Mouse (Mus musculus) heart, embryonic 11.5 days (tissue): ENCODE measurements around the gene Fer. TPM values are rescaled to one million over a fixed set of nuclear protein-coding genes. Genes with fewer than 3 reads are reported as not detected.

ENCODE experiments used
- ATAC-seq: fragments of 200-750 bp; cut with Nextera tagmentation; replicated peaks from 2 replicates; pipeline ENCODE4 v1.8.0; 2017; ENCODE audit warnings: moderate library complexity; ENCODE audit not compliant: insufficient number of reproducible peaks, low FRiP score, low TSS enrichment
- H3K27ac ChIP-seq: fragments of 300-500 bp; sonication (generic); 2 replicates; pipeline ENCODE4 v1.5.1; 2014; ENCODE audit warnings: mild to moderate bottlenecking, low read depth, low read length
- H3K27me3 ChIP-seq: fragments of 300-500 bp; sonication (generic); 2 replicates; pipeline ENCODE4 v1.6.1; 2014; ENCODE audit warnings: mild to moderate bottlenecking, low read length, mixed read lengths; ENCODE audit not compliant: control insufficient read depth, insufficient read depth
- H3K36me3 ChIP-seq: fragments of 300-500 bp; sonication (generic); 2 replicates; pipeline ENCODE4 v1.6.1; 2014; ENCODE audit warnings: mild to moderate bottlenecking, low read length, moderate library complexity, mixed read lengths; ENCODE audit not compliant: control insufficient read depth, insufficient read depth
- H3K4me1 ChIP-seq: fragments of 300-500 bp; sonication (generic); 2 replicates; pipeline ENCODE4 v1.6.1; 2014; ENCODE audit warnings: low read length; ENCODE audit not compliant: control insufficient read depth, insufficient read depth
- H3K4me2 ChIP-seq: fragments of 300-500 bp; sonication (generic); 2 replicates; pipeline ENCODE4 v1.6.1; 2014; ENCODE audit warnings: mild to moderate bottlenecking, moderate library complexity
- H3K4me3 ChIP-seq: fragments of 300-500 bp; sonication (generic); 2 replicates; pipeline ENCODE4 v1.5.1; 2014; ENCODE audit warnings: low read depth, low read length
- H3K9ac ChIP-seq: fragments of 300-500 bp; sonication (generic); 2 replicates; pipeline ENCODE4 v1.6.1; 2014; ENCODE audit warnings: mild to moderate bottlenecking, low read depth, low read length, moderate library complexity
- H3K9me3 ChIP-seq: fragments of 300-500 bp; sonication (generic); replicated peaks from 2 replicates; pipeline ENCODE4 v1.6.1; 2016; ENCODE audit warnings: low read length; ENCODE audit not compliant: control insufficient read depth
- WGBS: fragments of 180-500 bp; shearing (Covaris S2); extraction: QIAGEN DNeasy Blood & Tissue Kit; methylation state at CpG from one replicate; pipeline ENCODE4 v1.1.7; 2014; ENCODE audit not compliant: insufficient replicate concordance; 5-methylcytosine and 5-hydroxymethylcytosine counted together
- polyA plus RNA-seq: library from polyadenylated mRNA; unstranded; fragments of >200 nt; fragmentation: Nextera tagmentation; extraction: Ambion mirVana; gene quantifications from 2 replicates; pipeline ENCODE4 v1.2.1, GENCODE M21; 2014

Gene Fer
- polyA plus RNA-seq, 1 experiment from 2014 or later: 26.6 TPM

DNA sequence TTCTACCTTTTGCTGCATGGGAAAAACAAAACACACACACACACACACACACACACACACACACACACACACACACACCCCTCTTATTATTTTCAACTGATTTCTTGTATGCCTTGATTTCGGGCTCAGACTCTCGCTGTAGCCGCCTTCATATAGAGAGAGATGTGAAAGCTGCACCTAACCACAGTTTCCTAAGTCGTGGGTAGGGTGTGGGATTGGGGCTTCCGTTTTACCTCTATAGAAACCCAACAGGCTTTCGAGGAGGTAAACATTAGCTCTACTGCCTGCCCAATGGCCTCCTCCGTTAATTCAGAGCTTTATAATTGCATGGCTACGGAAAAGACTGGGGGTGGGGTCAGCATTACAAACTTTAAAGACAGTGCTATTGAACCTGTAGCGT lies 12.8 kb upstream of the Fer start:
- Histone ChIP-seq H3K36me3 (no peaks in the 10 kb centered on the region), H3K27ac (no peak overlapping the region), H3K4me3 (no peak overlapping the region), H3K27me3 (no peaks in the 10 kb centered on the region), H3K4me1 (no peaks in the 10 kb centered on the region), H3K9ac (no peak overlapping the region), H3K9me3 (no peaks in the 10 kb centered on the region), H3K4me2 (peak overlapping the region; percentile 63)
- WGBS: 78% methylated on average over 9 of the region's 9 CpGs
- ATAC-seq: no peak

DNA sequence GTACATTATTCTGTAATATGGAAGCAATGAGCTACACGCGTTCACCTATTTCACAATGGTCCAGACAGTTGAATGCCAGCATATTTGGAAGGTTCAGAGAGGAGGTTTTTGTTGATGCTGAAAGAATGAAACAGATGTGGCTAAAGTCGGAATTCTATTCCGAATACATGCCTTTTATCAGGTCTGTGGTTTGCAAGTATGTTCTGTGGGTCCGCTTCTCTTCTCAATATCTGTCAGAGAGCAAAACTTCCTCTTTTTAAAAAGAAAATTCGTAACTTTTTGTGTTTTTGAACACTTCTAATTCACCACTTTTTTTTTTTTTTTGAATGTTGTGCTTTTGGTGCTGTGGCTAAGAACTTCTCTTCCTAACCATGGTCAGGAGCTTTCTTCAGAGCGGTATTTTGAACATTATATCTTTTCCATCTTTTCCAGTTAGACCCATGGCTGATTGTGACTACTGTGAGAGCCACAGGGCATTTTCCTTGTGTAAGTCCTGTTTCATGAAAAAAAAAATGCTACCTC lies 5.8 kb upstream of the Fer start:
- no peaks in the 10 kb centered on the region for H3K36me3 ChIP-seq
- 80% methylated on average over 7 of the region's 7 CpGs for WGBS
- H3K4me3 ChIP-seq: no peak overlapping the region
- H3K9ac ChIP-seq: no peak overlapping the region
- no peaks in the 10 kb centered on the region for H3K9me3 ChIP-seq
- ATAC-seq: no peak
- H3K27me3 ChIP-seq: no peaks in the 10 kb centered on the region
- no peak overlapping the region for H3K4me2 ChIP-seq
- H3K27ac ChIP-seq: no peak overlapping the region
- 0 out of 2 replicates have a peak, but pooled peaks cover 3% of the 10 kb centered on the region for H3K4me1 ChIP-seq

DNA sequence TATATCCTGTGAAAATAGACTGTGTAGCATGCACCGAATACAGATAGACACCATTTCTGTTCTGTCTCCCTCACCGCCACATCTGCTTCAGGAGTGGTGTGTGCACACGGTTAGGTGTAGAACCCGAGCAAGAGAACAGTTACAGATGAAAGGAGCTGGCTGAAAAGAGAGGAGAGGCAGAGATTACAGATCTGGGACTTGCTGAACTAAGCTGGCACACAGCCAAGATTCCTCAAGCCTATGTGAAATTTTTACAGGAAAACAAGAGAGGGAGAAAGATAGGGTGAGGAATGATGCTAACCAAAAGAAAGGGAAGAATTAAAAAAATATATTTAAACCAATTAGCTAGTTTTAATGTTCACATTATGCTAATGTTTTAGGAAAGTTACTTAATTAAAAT lies 1.9 kb upstream of the Fer start:
- H3K4me1 ChIP-seq: 0 out of 2 replicates have a peak, but pooled peaks cover 3% of the 10 kb centered on the region
- WGBS: 36% methylated on average over 4 of the region's 4 CpGs
- no peak for ATAC-seq

DNA sequence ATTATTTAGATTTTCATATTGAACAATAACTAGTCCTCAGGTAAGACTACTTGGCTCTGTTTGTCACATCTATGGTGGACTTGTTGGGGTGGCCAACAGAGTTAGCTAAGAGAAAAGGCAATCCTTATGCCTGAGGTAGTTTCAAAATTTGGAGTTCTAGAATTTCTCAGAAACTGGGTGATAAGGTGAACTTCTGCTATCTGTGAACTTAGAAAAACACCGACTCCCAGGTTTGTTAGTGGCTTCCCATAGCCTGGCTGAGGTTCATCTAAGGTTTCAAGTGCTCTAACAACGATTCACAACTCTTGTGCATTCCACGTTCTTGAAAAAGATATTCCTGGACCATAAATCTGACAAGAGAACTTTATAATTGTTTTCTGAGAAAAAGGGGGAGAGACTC lies 463 bp upstream of the Fer start:
- no peaks in the 10 kb centered on the region for H3K27me3 ChIP-seq
- WGBS: 42% methylated on average over 3 of the region's 3 CpGs
- H3K4me1 ChIP-seq: 0 out of 2 replicates have a peak, but pooled peaks cover 3% of the 10 kb centered on the region
- no peak overlapping the region for H3K27ac ChIP-seq
- no peak for ATAC-seq
- H3K4me2 ChIP-seq: peak overlapping the region; percentile 91
- H3K36me3 ChIP-seq: no peaks in the 10 kb centered on the region
- no peak overlapping the region for H3K4me3 ChIP-seq
- no peak overlapping the region for H3K9ac ChIP-seq
- no peaks in the 10 kb centered on the region for H3K9me3 ChIP-seq

More for the DNA sequence above, 1.9 kb upstream of the Fer start:
- Histone ChIP-seq H3K4me3 (no peak overlapping the region), H3K27ac (0 out of 2 replicates have a peak overlapping the region, but pooled peaks have one; percentile 6), H3K4me2 (no peak overlapping the region), H3K27me3 (no peaks in the 10 kb centered on the region), H3K9ac (no peak overlapping the region), H3K36me3 (no peaks in the 10 kb centered on the region), H3K9me3 (no peaks in the 10 kb centered on the region)

DNA sequence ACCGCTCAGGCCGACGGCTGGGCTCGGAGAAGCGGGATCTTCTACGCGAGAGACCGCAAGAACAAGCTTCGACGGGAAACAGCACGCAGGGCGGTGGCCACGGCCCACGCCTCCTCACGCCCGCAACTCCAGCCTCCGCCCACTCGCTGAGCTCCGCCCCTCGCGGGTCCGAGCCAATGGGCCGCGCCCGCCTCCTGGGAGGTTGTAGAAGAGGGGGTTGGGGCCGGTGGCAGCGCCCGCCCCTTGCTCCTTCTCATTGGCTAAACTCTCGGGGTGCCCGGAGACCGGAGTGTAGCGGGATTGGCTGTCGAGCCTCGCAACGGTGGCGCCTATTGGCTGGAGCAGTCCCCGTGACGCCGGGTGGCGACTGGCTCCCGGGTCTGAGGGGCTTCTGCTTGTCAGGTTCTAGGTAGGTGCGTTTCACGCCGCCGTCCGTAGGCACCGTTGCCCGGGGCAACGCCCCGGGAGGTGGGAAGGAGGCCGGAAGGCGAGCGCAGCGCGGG lies 836 bp downstream of the Fer start, which contains the start of gene A930002H24Rik:
A930002H24Rik (minus strand) TSS at position 145 of the 503 bp plus-strand sequence.
- H3K9ac ChIP-seq: peak within 1 kb of the TSS; percentile 86
- H3K4me1 ChIP-seq: 0 out of 2 replicates have a peak, but pooled peaks cover 3% of the 10 kb centered on the region
- H3K27ac ChIP-seq: peak within 1 kb of the TSS; percentile 85
- peak within 1 kb of the TSS; percentile 92 for H3K4me3 ChIP-seq
- ATAC-seq: peak; percentile 100
- H3K4me2 ChIP-seq: peak within 1 kb of the TSS; percentile 91
- H3K27me3 ChIP-seq: no peaks in the 10 kb centered on the region
- WGBS: under 1% methylated on average over 54 of the region's 55 CpGs
- no peaks in the 10 kb centered on the region for H3K9me3 ChIP-seq
- no peaks in the 10 kb centered on the region for H3K36me3 ChIP-seq

DNA sequence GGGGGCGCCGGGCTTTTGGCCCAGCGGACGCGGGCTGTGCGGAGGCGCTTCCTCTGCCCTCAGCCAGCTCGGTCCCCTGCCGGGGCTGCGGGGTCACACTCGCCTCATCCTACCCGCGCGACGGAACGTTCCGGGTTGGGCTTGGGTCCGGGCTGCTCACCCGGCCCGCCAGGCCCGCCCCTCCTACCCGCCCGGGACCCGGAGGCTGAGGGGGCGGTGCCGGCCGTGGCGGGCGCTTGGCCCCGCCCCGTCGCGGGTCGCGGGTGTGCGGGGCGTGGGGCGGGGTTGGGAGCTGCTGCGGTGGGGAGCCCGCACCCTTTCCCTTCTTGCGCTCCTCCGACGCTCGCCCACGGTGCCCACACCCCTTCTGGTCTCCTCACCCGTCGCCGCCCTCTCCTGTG lies 1.3 kb downstream of the Fer start:
- 1% methylated on average over 33 of the region's 48 CpGs for WGBS
- peak overlapping the region; percentile 71 for H3K27ac ChIP-seq
- H3K4me2 ChIP-seq: peak overlapping the region; percentile 89
- peak overlapping the region; percentile 86 for H3K9ac ChIP-seq
- peak overlapping the region; percentile 92 for H3K4me3 ChIP-seq
- peak; percentile 74 for ATAC-seq
- no peaks in the 10 kb centered on the region for H3K27me3 ChIP-seq
- no peaks in the 10 kb centered on the region for H3K36me3 ChIP-seq
- no peaks in the 10 kb centered on the region for H3K9me3 ChIP-seq
- 0 out of 2 replicates have a peak, but pooled peaks cover 3% of the 10 kb centered on the region for H3K4me1 ChIP-seq

DNA sequence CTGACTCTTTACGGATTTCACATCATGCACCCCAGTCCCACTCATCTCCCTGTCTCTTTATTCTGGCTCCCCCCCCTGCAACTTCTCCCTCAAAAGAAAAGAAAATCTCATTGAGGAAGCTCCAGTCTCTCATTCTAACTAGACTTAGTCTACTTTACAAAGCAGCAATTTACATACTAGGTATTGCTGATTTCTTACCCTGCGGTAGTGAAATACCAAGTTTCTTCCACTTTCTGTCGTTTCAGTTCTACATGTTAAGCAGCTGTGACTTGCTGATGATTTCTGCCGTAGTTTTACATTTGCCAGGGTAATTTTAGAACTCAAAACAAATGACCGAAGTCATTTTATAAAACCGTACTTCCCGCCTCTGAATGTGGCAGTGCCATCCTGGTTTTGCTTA lies 8.9 kb downstream of the Fer start:
- no peak for ATAC-seq
- WGBS: 90% methylated on average over 7 of the region's 7 CpGs

DNA sequence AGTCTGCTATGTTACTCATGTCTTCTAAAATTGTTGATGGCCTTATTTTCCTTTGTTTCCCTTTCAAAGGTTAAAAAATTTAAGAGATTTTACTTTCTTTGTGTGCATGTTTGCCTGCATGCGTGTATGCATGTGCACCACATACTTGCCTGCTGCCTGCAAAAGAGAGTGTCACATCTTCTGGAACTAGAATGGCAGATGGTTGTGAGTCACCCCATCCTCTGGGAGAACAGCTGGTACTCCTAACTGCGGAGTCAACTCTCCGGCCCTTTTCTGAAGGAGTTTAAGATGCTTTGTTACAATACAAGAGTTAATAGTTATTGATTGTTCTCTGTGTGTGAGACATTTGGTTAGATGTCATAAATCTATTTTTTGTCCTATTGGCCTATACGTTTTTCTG lies 16.0 kb downstream of the Fer start:
- Histone ChIP-seq H3K27me3 (no peaks in the 10 kb centered on the region), H3K9me3 (no peaks in the 10 kb centered on the region), H3K36me3 (no peaks in the 10 kb centered on the region), H3K27ac (no peak overlapping the region), H3K9ac (no peak overlapping the region), H3K4me1 (no peaks in the 10 kb centered on the region), H3K4me2 (no peak overlapping the region), H3K4me3 (no peak overlapping the region)
- ATAC-seq: no peak
- WGBS: 87% methylated on average over 4 of the region's 4 CpGs

More for the DNA sequence above, 8.9 kb downstream of the Fer start:
- Histone ChIP-seq H3K4me2 (no peak overlapping the region), H3K27ac (no peak overlapping the region), H3K27me3 (no peaks in the 10 kb centered on the region), H3K36me3 (no peaks in the 10 kb centered on the region), H3K4me3 (no peak overlapping the region), H3K9ac (no peak overlapping the region), H3K9me3 (no peaks in the 10 kb centered on the region), H3K4me1 (no peaks in the 10 kb centered on the region)

DNA sequence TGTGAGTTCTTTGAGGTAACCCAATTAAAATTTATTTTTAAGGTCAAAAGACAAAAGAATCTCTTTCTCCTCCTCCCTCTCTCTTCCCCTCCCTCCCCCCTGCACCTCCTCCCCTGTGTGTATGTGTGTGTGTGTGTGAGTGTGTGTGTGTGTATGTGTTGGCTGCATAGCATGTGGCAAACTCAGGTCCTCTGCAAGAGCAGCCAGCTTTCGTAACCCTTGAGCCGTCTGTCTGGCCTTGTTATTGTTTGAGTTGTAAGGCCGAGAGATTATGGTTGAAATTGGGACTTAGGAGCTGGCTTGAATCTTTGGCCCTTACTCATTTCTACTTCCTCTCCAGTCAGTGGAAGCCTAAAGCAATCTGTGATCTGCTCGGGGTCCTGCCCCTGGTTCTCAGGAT lies 17.1 kb downstream of the Fer start:
- WGBS: 73% methylated on average over 4 of the region's 4 CpGs
- H3K9ac ChIP-seq: no peak overlapping the region

More for the DNA sequence above, 17.1 kb downstream of the Fer start:
- H3K4me1 ChIP-seq: no peaks in the 10 kb centered on the region
- no peaks in the 10 kb centered on the region for H3K36me3 ChIP-seq
- no peaks in the 10 kb centered on the region for H3K9me3 ChIP-seq
- ATAC-seq: no peak
- no peaks in the 10 kb centered on the region for H3K27me3 ChIP-seq
- no peak overlapping the region for H3K4me3 ChIP-seq
- H3K27ac ChIP-seq: no peak overlapping the region
- H3K4me2 ChIP-seq: no peak overlapping the region
